Mouse (Mus musculus) kidney, postnatal 10 days (tissue): ENCODE data around the gene Ctdnep1.
A peak's percentile ranks its signal among the peaks of the same experiment; 100 is the strongest.
"Not testable (repeated sequence)": the region's sequence is repeated elsewhere in the genome, so short reads cannot be mapped to it uniquely, and the experiment has no call there.

Experiments used
- DNase-seq: peaks from one replicate; pipeline ENCODE4 v3.0.0; 2021; ENCODE audit warnings: mixed read lengths

The Ctdnep1 gene

GRCm38 (mm10) chr11:70013408-70013807 lies 32.5 kb downstream of the Ctdnep1 start:
- DNase-seq, result peak; percentile 6

- peak; percentile 9 for DNase-seq
Measured at GRCm38 (mm10) chr11:70014051-70014450, 33.1 kb downstream of the Ctdnep1 start.

- peak; percentile 94 for DNase-seq
Measured at GRCm38 (mm10) chr11:70014880-70015558, 34.1 kb downstream of the Ctdnep1 start, which contains the start of gene Acadvl. TSS of gene Acadvl (minus strand) at chr11:70015411.

GRCm38 (mm10) chr11:70015677-70016076 lies 34.7 kb downstream of the Ctdnep1 start:
- no peak for DNase-seq

- DNase-seq, result not testable (repeated sequence)
Measured at GRCm38 (mm10) chr11:70016177-70016576, 35.2 kb downstream of the Ctdnep1 start.

GRCm38 (mm10) chr11:70016669-70017068 lies 35.7 kb downstream of the Ctdnep1 start, which contains the start of gene Dlg4:
TSS of gene Dlg4 (plus strand) at chr11:70016942.
- DNase-seq, result no peak

GRCm38 (mm10) chr11:70017199-70017767 lies 36.3 kb downstream of the Ctdnep1 start:
- DNase-seq, result peak; percentile 13

- DNase-seq, result peak; percentile 81
Measured at GRCm38 (mm10) chr11:70018131-70018990, 37.4 kb downstream of the Ctdnep1 start.

- DNase-seq, result no peak
Measured at GRCm38 (mm10) chr11:70019495-70020021, 38.6 kb downstream of the Ctdnep1 start.

GRCm38 (mm10) chr11:70020022-70020631 lies 39.2 kb downstream of the Ctdnep1 start:
- DNase-seq, result peak; percentile 39

- peak; percentile 82 for DNase-seq
Measured at GRCm38 (mm10) chr11:70020731-70021263, 39.8 kb downstream of the Ctdnep1 start.

- peak; percentile 99 for DNase-seq
Measured at GRCm38 (mm10) chr11:70021264-70022132, 40.5 kb downstream of the Ctdnep1 start.

GRCm38 (mm10) chr11:70023481-70024150 lies 42.7 kb downstream of the Ctdnep1 start:
- peak; percentile 69 for DNase-seq

- DNase-seq, result no peak
Measured at GRCm38 (mm10) chr11:70024151-70024514, 43.2 kb downstream of the Ctdnep1 start.

- peak; percentile 76 for DNase-seq
Measured at GRCm38 (mm10) chr11:70026689-70027088, 45.7 kb downstream of the Ctdnep1 start.

- peak; percentile 50 for DNase-seq
Measured at GRCm38 (mm10) chr11:70027397-70027796, 46.4 kb downstream of the Ctdnep1 start.

- DNase-seq, result no peak
Measured at GRCm38 (mm10) chr11:70028401-70029129, 47.6 kb downstream of the Ctdnep1 start.

- peak; percentile 82 for DNase-seq
Measured at GRCm38 (mm10) chr11:70029130-70029801, 48.3 kb downstream of the Ctdnep1 start.

- no peak for DNase-seq
Measured at GRCm38 (mm10) chr11:70029829-70030550, 49.0 kb downstream of the Ctdnep1 start.
